Mouse (Mus musculus) MEL (cell line): ENCODE data around the gene 1700015G11Rik. TPM values are rescaled to one million over a fixed set of nuclear protein-coding genes. Genes with fewer than 3 reads are reported as not detected.

Source experiments
- DNase-seq: peaks from one replicate; pipeline ENCODE4 v3.0.0; 2011; ENCODE audit warnings: low read depth, low spot score
- H3K27ac ChIP-seq: 2 replicates; pipeline ENCODE4 v1.5.1; 2012; ENCODE audit warnings: low read depth, mild to moderate bottlenecking, control low read depth, low read length, moderate library complexity; ENCODE audit not compliant: control insufficient read depth
- H3K27me3 ChIP-seq, 2 experiments: fragments of 150-350 bp in 1 of 2; sonication (generic) in 1 of 2; 2 replicates each; pipeline ENCODE4 v1.6.1; 2012; ENCODE audit warnings: low read length in 2 of 2, mild to moderate bottlenecking in 2 of 2, improper control_type of control experiment in 1 of 2, moderate library complexity in 1 of 2; ENCODE audit not compliant: insufficient read depth in 2 of 2, control insufficient read depth in 1 of 2
- H3K36me3 ChIP-seq, 2 experiments: 2 replicates each; pipeline ENCODE4 v1.6.1; 2012 to 2014; ENCODE audit warnings: low read length in 2 of 2, improper control_type of control experiment in 1 of 2, inconsistent platforms in 1 of 2, mild to moderate bottlenecking in 1 of 2; ENCODE audit not compliant: insufficient read depth in 2 of 2, control insufficient read depth in 1 of 2
- H3K4me1 ChIP-seq, 2 experiments: fragments of 150-350 bp in 1 of 2; sonication (generic) in 1 of 2; 2 replicates each; pipeline ENCODE4 v1.6.1; 2012; ENCODE audit warnings: low read length in 2 of 2, improper control_type of control experiment in 1 of 2, mild to moderate bottlenecking in 1 of 2; ENCODE audit not compliant: insufficient read depth in 2 of 2, control insufficient read depth in 1 of 2
- H3K4me3 ChIP-seq, 2 experiments: fragments of 150-350 bp in 1 of 2; sonication (generic) in 1 of 2; 2 replicates each; pipeline ENCODE4 v1.5.1; 2012; ENCODE audit warnings: low read depth in 2 of 2, low read length in 2 of 2, mild to moderate bottlenecking in 2 of 2, moderate library complexity in 2 of 2, control low read depth in 1 of 2, improper control_type of control experiment in 1 of 2; ENCODE audit not compliant: control insufficient read depth in 1 of 2, insufficient read depth in 1 of 2
- H3K79me2 ChIP-seq: 2 replicates; pipeline ENCODE4 v1.6.1; 2012; ENCODE audit warnings: mild to moderate bottlenecking, low read length, moderate library complexity; ENCODE audit not compliant: control insufficient read depth, poor library complexity, insufficient read depth
- H3K9ac ChIP-seq: 2 replicates; pipeline ENCODE4 v1.6.1; 2012; ENCODE audit warnings: low read depth, mild to moderate bottlenecking, control low read depth, low read length, moderate library complexity; ENCODE audit not compliant: control insufficient read depth, poor library complexity, severe bottlenecking
- H3K9me3 ChIP-seq: fragments of 150-350 bp; sonication (generic); replicated peaks from 2 replicates; pipeline ENCODE4 v1.6.1; 2012; ENCODE audit warnings: mild to moderate bottlenecking, low read length, improper control_type of control experiment, moderate library complexity; ENCODE audit not compliant: insufficient read depth
- BHLHE40 ChIP-seq: IDR thresholded peaks from 2 replicates; pipeline ENCODE4 v1.6.1; 2012; ENCODE audit warnings: low read depth, mild to moderate bottlenecking, inconsistent platforms, low read length, improper control_type of control experiment, borderline replicate concordance
- CHD2 ChIP-seq: IDR thresholded peaks from 2 replicates; pipeline ENCODE4 v1.6.1; 2011; ENCODE audit warnings: low read length, improper control_type of control experiment
- CTCF ChIP-seq, 3 experiments: IDR thresholded peaks in 2 of 3; conservative IDR thresholded peaks in 1 of 3; 2 replicates each; pipeline ENCODE4 v1.5.1; 2011 to 2012; ENCODE audit warnings: low read length in 3 of 3, low read depth in 2 of 3, mild to moderate bottlenecking in 2 of 3, improper control_type of control experiment in 1 of 3, inconsistent platforms in 1 of 3, mixed read lengths in 1 of 3, moderate library complexity in 1 of 3; ENCODE audit not compliant: control insufficient read depth in 1 of 3, insufficient read depth in 1 of 3, poor library complexity in 1 of 3, severe bottlenecking in 1 of 3
- E2F4 ChIP-seq: IDR thresholded peaks from 2 replicates; pipeline ENCODE4 v1.6.1; 2011; ENCODE audit warnings: low read depth, low read length, improper control_type of control experiment, borderline replicate concordance
- ELF1 ChIP-seq: IDR thresholded peaks from 2 replicates; pipeline ENCODE4 v1.6.1; 2014; ENCODE audit warnings: low read depth, mild to moderate bottlenecking, inconsistent platforms, low read length, improper control_type of control experiment, moderate library complexity
- GABPA ChIP-seq: IDR thresholded peaks from 2 replicates; pipeline ENCODE4 v1.6.1; 2012; ENCODE audit warnings: low read depth, mild to moderate bottlenecking, inconsistent platforms, low read length, improper control_type of control experiment, moderate library complexity
- HCFC1 ChIP-seq: IDR thresholded peaks from 2 replicates; pipeline ENCODE4 v1.6.1; 2012; ENCODE audit warnings: low read depth, mild to moderate bottlenecking, inconsistent platforms, low read length, improper control_type of control experiment, moderate library complexity
- MXI1 ChIP-seq: IDR thresholded peaks from 2 replicates; pipeline ENCODE4 v1.6.1; 2011; ENCODE audit warnings: mild to moderate bottlenecking, low read depth, low read length, improper control_type of control experiment
- MYC ChIP-seq: IDR thresholded peaks from 2 replicates; pipeline ENCODE4 v1.6.1; 2011; ENCODE audit warnings: low read depth, mild to moderate bottlenecking, low read length, improper control_type of control experiment, moderate library complexity
- NELFE ChIP-seq: IDR thresholded peaks from 2 replicates; pipeline ENCODE4 v1.6.1; 2011; ENCODE audit warnings: low read depth, low read length, improper control_type of control experiment
- NRF1 ChIP-seq: IDR thresholded peaks from 2 replicates; pipeline ENCODE4 v1.6.1; 2014; ENCODE audit warnings: low read depth, mild to moderate bottlenecking, inconsistent platforms, low read length, improper control_type of control experiment, moderate library complexity; ENCODE audit not compliant: poor library complexity, insufficient read depth, severe bottlenecking
- POLR2A ChIP-seq, 2 experiments: IDR thresholded peaks; 2 replicates each; pipeline ENCODE4 v1.6.1; 2011 to 2012; ENCODE audit warnings: low read length in 2 of 2, mild to moderate bottlenecking in 2 of 2, control low read depth in 1 of 2, improper control_type of control experiment in 1 of 2, low read depth in 1 of 2, moderate library complexity in 1 of 2; ENCODE audit not compliant: control insufficient read depth in 1 of 2, insufficient read depth in 1 of 2, poor library complexity in 1 of 2
- POLR2AphosphoS5 ChIP-seq: IDR thresholded peaks from 2 replicates; pipeline ENCODE4 v1.6.1; 2012; ENCODE audit warnings: low read depth, borderline replicate concordance, mild to moderate bottlenecking, inconsistent platforms, low read length, moderate library complexity, mixed read lengths
- RAD21 ChIP-seq: IDR thresholded peaks from 2 replicates; pipeline ENCODE4 v1.6.1; 2011; ENCODE audit warnings: mild to moderate bottlenecking, low read depth, low read length, improper control_type of control experiment
- TBP ChIP-seq: IDR thresholded peaks from 2 replicates; pipeline ENCODE4 v1.8.0; 2011; ENCODE audit warnings: low read depth, low read length, improper control_type of control experiment
- ZC3H11A ChIP-seq: IDR thresholded peaks from 2 replicates; pipeline ENCODE4 v1.6.1; 2012; ENCODE audit warnings: low read depth, mild to moderate bottlenecking, inconsistent platforms, low read length, improper control_type of control experiment
- polyA plus RNA-seq, 2 experiments: library from polyadenylated mRNA; stranded (reverse) in 1 of 2; unstranded in 1 of 2; fragments of >175 nt in 1 of 2; fragments of >200 nt in 1 of 2; gene quantifications; 2 replicates each; pipeline versions ENCODE4 v1.2.1 to v1.2.4; 2012; ENCODE audit warnings: low replicate concordance in 2 of 2, low read depth in 1 of 2; ENCODE audit not compliant: insufficient read length in 2 of 2, insufficient read depth in 1 of 2, missing spikeins in 1 of 2
- total RNA-seq: library from RNA; depleted of rRNA; stranded (reverse); fragments of 300-350 nt; gene quantifications from 2 replicates; pipeline ENCODE4 v1.2.3, GENCODE M21; 2012; rRNA removed

The 1700015G11Rik gene
- total and polyA plus RNA-seq, 3 experiments: not detected

DNA sequence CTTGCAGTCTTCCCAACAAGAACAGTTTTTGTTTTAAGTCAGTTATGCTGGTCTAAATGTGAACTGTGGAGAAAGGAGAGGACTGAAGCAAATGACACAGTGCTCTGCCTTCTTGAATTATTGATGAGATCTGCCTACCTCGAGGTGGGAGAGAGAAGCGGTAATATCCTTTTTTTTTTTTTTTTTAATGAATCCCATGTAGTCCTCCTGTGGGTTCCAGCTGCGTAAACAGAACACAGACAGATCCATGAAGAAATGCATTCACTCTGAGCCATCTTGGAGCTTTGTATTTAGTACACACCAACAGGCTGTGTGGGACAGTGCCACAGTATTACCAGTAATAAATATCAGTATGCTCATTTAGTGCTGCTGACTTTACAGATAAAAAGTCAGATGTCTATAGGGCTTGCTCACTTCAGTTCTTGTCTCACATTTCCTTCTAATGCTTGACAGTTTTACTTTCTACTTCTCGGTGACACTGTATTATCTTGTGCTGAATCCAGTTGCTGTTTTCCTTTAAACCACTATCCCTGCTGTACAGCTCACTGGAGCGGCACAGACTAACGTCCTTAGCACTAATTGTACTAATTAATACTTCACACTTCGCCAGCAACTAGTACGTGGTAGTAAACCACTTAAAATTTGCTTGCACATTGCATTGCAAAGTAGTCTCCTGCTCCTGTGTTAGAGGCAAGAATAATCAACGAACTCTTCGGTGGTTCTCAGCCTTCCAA is 53.1 kb downstream of the 1700015G11Rik start:
- Histone ChIP-seq H3K27ac (no peak overlapping the region), H3K9me3 (no peaks in the 10 kb centered on the region), H3K9ac (no peak overlapping the region), H3K27me3 (no peaks in the 10 kb centered on the region), H3K4me3 (no peak overlapping the region), H3K4me1 (no peaks in the 10 kb centered on the region), H3K36me3 (no peaks in the 10 kb centered on the region), H3K79me2 (no peaks in the 10 kb centered on the region)
- no peak for DNase-seq
- no peak for TF ChIP-seq CTCF (IDR thresholded peaks at IDR 0.05 in 2 of 3, conservative IDR thresholded peaks at IDR 0.05 in 1 of 3; ENCODE audit: control insufficient read depth in 1 of 3, insufficient read depth in 1 of 3, low read depth in 2 of 3, low read length in 3 of 3, poor library complexity in 1 of 3, severe bottlenecking in 1 of 3)
- no peak for TF ChIP-seq ZC3H11A
- no peak for TF ChIP-seq ELF1
- TF ChIP-seq CHD2: no peak
- no peak for TF ChIP-seq POLR2AphosphoS5
- no peak for TF ChIP-seq POLR2A (IDR thresholded peaks at IDR 0.05; ENCODE audit: control insufficient read depth in 1 of 2, insufficient read depth in 1 of 2, low read depth in 1 of 2, low read length in 2 of 2, poor library complexity in 1 of 2)
- no peak for TF ChIP-seq E2F4
- no peak for TF ChIP-seq NRF1
- TF ChIP-seq BHLHE40: no peak
- TF ChIP-seq NELFE: no peak
- no peak for TF ChIP-seq TBP
- TF ChIP-seq HCFC1: no peak
- TF ChIP-seq MXI1: no peak
- TF ChIP-seq GABPA: no peak
- TF ChIP-seq RAD21: no peak
- TF ChIP-seq MYC: no peak

Other genes starting within 250 kb of the 1700015G11Rik start
- 10.8 and 14.4 TPM in 2 replicates for gene Gas2, start 153.7 kb downstream of the 1700015G11Rik start, total RNA-seq
- 10 to 100 TPM in 1 of 2 experiments, not detected in 1; 21.2 TPM for gene Gas2, start 153.7 kb downstream of the 1700015G11Rik start, polyA plus RNA-seq
- gene Fancf, start 153.5 kb downstream of the 1700015G11Rik start, total RNA-seq: 11.0 and 12.0 TPM in 2 replicates
- 10 to 100 TPM in 1 of 2 experiments, not detected in 1; 12.9 TPM for gene Fancf, start 153.5 kb downstream of the 1700015G11Rik start, polyA plus RNA-seq
- 2.9 and 3.3 TPM in 2 replicates for gene Svip, start 9.7 kb downstream of the 1700015G11Rik start, total RNA-seq
- gene Svip, start 9.7 kb downstream of the 1700015G11Rik start, polyA plus RNA-seq: 1 to 10 TPM in 1 of 2 experiments, not detected in 1; 5.6 TPM